Mouse (Mus musculus) liver, embryonic 14.5 days (tissue): ENCODE data around the gene Slc22a21.

ENCODE experiments used
- CTCF ChIP-seq: IDR thresholded peaks from 2 replicates; pipeline ENCODE4 v1.5.1; 2016; ENCODE audit warnings: antibody characterized with exemption, low read depth, control low read depth
- EP300 ChIP-seq: IDR thresholded peaks from 2 replicates; pipeline ENCODE4 v1.6.1; 2016; ENCODE audit warnings: antibody characterized with exemption, low read depth

DNA sequence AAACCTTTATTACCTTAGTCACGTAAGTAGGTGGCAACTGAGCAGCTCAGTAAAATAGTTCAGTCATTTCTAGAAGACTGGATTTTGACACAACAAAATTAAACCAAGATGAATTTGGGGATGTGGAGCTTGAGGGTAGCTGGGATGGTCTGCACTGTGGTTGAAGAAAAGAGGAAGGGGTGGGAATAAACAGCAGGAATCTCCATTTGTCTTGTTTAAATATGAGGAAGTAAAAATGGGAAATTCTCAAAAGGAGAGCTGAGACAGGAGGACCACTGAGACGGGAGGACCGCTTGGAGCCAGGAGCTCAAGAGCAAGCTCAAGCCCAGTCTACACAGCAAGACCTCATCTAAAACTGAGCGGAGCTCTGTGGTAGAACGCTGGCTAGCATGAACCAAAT is 53.8 kb downstream of the Slc22a21 start:
- TF ChIP-seq EP300 (no peak), CTCF (no peak)
